Comparison of ENCODE assay signal across 8 mouse cellular contexts in genomic region chr3:84305010-84305692, GRCm38 (mm10). TPM values are rescaled to one million over a fixed set of nuclear protein-coding genes. Genes with fewer than 3 reads are reported as not detected.
DNase-seq lines count a peak whose midpoint lies in the region; ATAC-seq and TF ChIP-seq lines count a peak whose summit lies in the region.

No protein-coding gene starts in this region.

- peak overlapping the region; percentile 26; the same call in 1 of the 2 replicates for H3K9ac ChIP-seq in heart, embryonic 15.5 days
- peak overlapping the region; percentile 58 for H3K9ac ChIP-seq in hindbrain, embryonic 11.5 days (ENCODE audit: low read depth, low read length)

- H3K27ac ChIP-seq in heart, embryonic 15.5 days: no peak overlapping the region
- peak overlapping the region; percentile 82 for H3K27ac ChIP-seq in hindbrain, embryonic 11.5 days (ENCODE audit: low read depth, low read length)

- no peak for TF ChIP-seq POLR2A in lung, adult 2 months (IDR thresholded peaks at IDR 0.05; ENCODE audit: borderline replicate concordance, extremely low read depth, low read depth, low read length)

- no peak; the same call in 1 of the 2 replicates for ATAC-seq in heart, embryonic 15.5 days (replicated peaks; ENCODE audit: insufficient number of reproducible peaks, insufficient read depth, low FRiP score, low read depth)
- ATAC-seq in hindbrain, embryonic 11.5 days (ENCODE audit: low FRiP score): peak; percentile 95
- ATAC-seq in neutrophil, adult 5-6 weeks (ENCODE audit: extremely low read depth, insufficient number of reproducible peaks, low FRiP score, poor library complexity, severe bottlenecking): peak; percentile 51; the same call in 1 of the 2 replicates

- H3K36me3 ChIP-seq in heart, embryonic 15.5 days: no peaks in the 10 kb centered on the region
- no peaks in the 10 kb centered on the region for H3K36me3 ChIP-seq in hindbrain, embryonic 11.5 days (ENCODE audit: control insufficient read depth, insufficient read depth, low read length)

- peaks cover 35% of the 10 kb centered on the region for H3K27me3 ChIP-seq in heart, embryonic 15.5 days
- peaks cover 2% of the 10 kb centered on the region; the same call in 1 of the 2 replicates for H3K27me3 ChIP-seq in hindbrain, embryonic 11.5 days (ENCODE audit: control insufficient read depth, insufficient read depth, low read length)

- intact Hi-C loops in heart, postnatal 36 days (cut with DNase I): no loop called here

- peak overlapping the region; percentile 91 for H3K4me2 ChIP-seq in heart, embryonic 15.5 days
- peak overlapping the region; percentile 71 for H3K4me2 ChIP-seq in hindbrain, embryonic 11.5 days (replicated peaks; ENCODE audit: low read depth, low read length)

- WGBS in heart, embryonic 15.5 days: 3% methylated on average over 28 of the region's 28 CpGs
- whole genome bisulfite sequencing in hindbrain, embryonic 11.5 days: 1% methylated on average over 28 of the region's 28 CpGs
- 4% methylated on average over 28 of the region's 28 CpGs for WGBS in lung, adult 2 months

- H3K4me3 ChIP-seq in heart, embryonic 15.5 days: peak overlapping the region; percentile 51
- peak overlapping the region; percentile 42 for H3K4me3 ChIP-seq in hindbrain, embryonic 11.5 days (ENCODE audit: low read depth, low read length)
- H3K4me3 ChIP-seq in lung, adult 2 months (replicated peaks; ENCODE audit: extremely low read depth, low read depth, low read length): peak overlapping the region; percentile 33

- H3K9me3 ChIP-seq in heart, embryonic 15.5 days (replicated peaks): no peaks in the 10 kb centered on the region
- H3K9me3 ChIP-seq in hindbrain, embryonic 11.5 days (ENCODE audit: control insufficient read depth, low read length): no peaks in the 10 kb centered on the region

- no peak for DNase-seq in heart, postnatal 36 days
- peak; percentile 94 for DNase-seq in embryo, embryonic 10.5 days (ENCODE audit: low spot score)
- DNase-seq in hindbrain, embryonic 11.5 days (ENCODE audit: low spot score): peak; percentile 95
- peak; percentile 83 for DNase-seq in layer of hippocampus, adult 9-11 months
- DNase-seq in lung, adult 2 months: peak; percentile 77
- DNase-seq in thymus, postnatal 36 days: peak; percentile 70 to 88

- no peak for TF ChIP-seq CTCF in lung, adult 2 months (IDR thresholded peaks at IDR 0.05; ENCODE audit: insufficient read depth, low read length)

- H3K4me1 ChIP-seq in heart, embryonic 15.5 days (replicated peaks): peaks cover 16% of the 10 kb centered on the region
- peaks cover 4% of the 10 kb centered on the region for H3K4me1 ChIP-seq in hindbrain, embryonic 11.5 days (replicated peaks; ENCODE audit: control insufficient read depth, insufficient read depth, low read length)
- H3K4me1 ChIP-seq in lung, adult 2 months (ENCODE audit: control insufficient read depth, insufficient read depth, low read length): 0 out of 2 replicates have a peak, but pooled peaks cover 2% of the 10 kb centered on the region

RNA-seq across cellular contexts. Expression of gene Trim2, which starts 1.5 kb away (rescaled TPM):
- polyA plus RNA-seq in heart, embryonic 15.5 days (2015; fragmentation: Nextera tagmentation; extraction: Ambion mirVana): 7.9 and 11.9 TPM in 2 replicates
- 1 to 10 TPM; 5.1 to 5.8 TPM for total RNA-seq in heart, postnatal 36 days (2021)
- polyA plus RNA-seq in hindbrain, embryonic 11.5 days (2014; fragmentation: Nextera tagmentation; extraction: Ambion mirVana): 104 and 109 TPM in 2 replicates
- polyA plus RNA-seq in lung, adult 2 months (2012; rRNA removed): 26.3 and 29.8 TPM in 2 replicates
- 0.93 and 2.1 TPM in 2 replicates for total RNA-seq in neutrophil, adult 5-6 weeks (2017)

Comparison
In these comparisons a context has a peak if more than half of its experiments do, and no peak if none do; other contexts are left out.
1. DNase-seq: peak in embryo, embryonic 10.5 days (single experiment), hindbrain, embryonic 11.5 days (single experiment), layer of hippocampus, adult 9-11 months (single experiment), lung, adult 2 months (single experiment) and thymus, postnatal 36 days (2 of 2); none in heart, postnatal 36 days (0 of 2).
2. Peak in every context shown above with its lines, with median percentiles within 50 percentile points of each other: H3K4me3 ChIP-seq.